Mouse (Mus musculus) myocyte (in vitro differentiated cells): ENCODE measurements around the gene Usp12.

Experiments
- E2F4 ChIP-seq: IDR thresholded peaks from one replicate; pipeline ENCODE4 v1.6.1; 2011; ENCODE audit warnings: mild to moderate bottlenecking, control low read depth, moderate library complexity; ENCODE audit not compliant: insufficient read depth
- MYOD1 ChIP-seq, 3 experiments: IDR thresholded peaks; one replicate each; pipeline ENCODE4 v1.6.1; 2011; ENCODE audit warnings: control low read depth in 2 of 3, low read depth in 2 of 3, mild to moderate bottlenecking in 2 of 3, moderate library complexity in 1 of 3; ENCODE audit not compliant: insufficient read length in 2 of 3, control insufficient read depth in 1 of 3
- TCF12 ChIP-seq: IDR thresholded peaks from one replicate; pipeline ENCODE4 v1.6.1; 2011; ENCODE audit warnings: mild to moderate bottlenecking, control low read depth; ENCODE audit not compliant: poor library complexity, insufficient read depth, severe bottlenecking

- no peak for TF ChIP-seq E2F4
- TF ChIP-seq MYOD1 (IDR thresholded peaks at IDR 0.05; ENCODE audit: control insufficient read depth in 1 of 3, insufficient read length in 2 of 3, low read depth in 2 of 3), result no peak
- TF ChIP-seq TCF12, result no peak
Observed at GRCm38 (mm10) chr5:146813421-146813820, 18.6 kb upstream of the Usp12 start.
